Mouse (Mus musculus) kidney, embryonic 15.5 days (tissue): ENCODE data around the gene Stpg3. TPM values are rescaled to one million over a fixed set of nuclear protein-coding genes. Genes with fewer than 3 reads are reported as not detected.

Source experiments
- ATAC-seq: fragments of 200-750 bp; cut with Nextera tagmentation; replicated peaks from 2 replicates; pipeline ENCODE4 v1.8.0; 2017; ENCODE audit warnings: moderate TSS enrichment; ENCODE audit not compliant: low FRiP score
- H3K27ac ChIP-seq: fragments of 300-500 bp; sonication (generic); 2 replicates; pipeline ENCODE4 v1.5.1; 2015; ENCODE audit warnings: mild to moderate bottlenecking, inconsistent platforms
- H3K27me3 ChIP-seq: fragments of 300-500 bp; sonication (generic); 2 replicates; pipeline ENCODE4 v1.6.1; 2015; ENCODE audit warnings: inconsistent platforms
- H3K36me3 ChIP-seq: fragments of 300-500 bp; sonication (generic); 2 replicates; pipeline ENCODE4 v1.6.1; 2015; ENCODE audit warnings: inconsistent platforms
- H3K4me1 ChIP-seq: fragments of 300-500 bp; sonication (generic); 2 replicates; pipeline ENCODE4 v1.6.1; 2015; ENCODE audit warnings: inconsistent platforms
- H3K4me2 ChIP-seq: fragments of 300-500 bp; sonication (generic); 2 replicates; pipeline ENCODE4 v1.6.1; 2015; ENCODE audit warnings: moderate library complexity, mild to moderate bottlenecking, inconsistent platforms
- H3K4me3 ChIP-seq: fragments of 300-500 bp; sonication (generic); replicated peaks from 2 replicates; pipeline ENCODE4 v1.5.1; 2015; ENCODE audit warnings: mild to moderate bottlenecking, inconsistent platforms
- H3K9ac ChIP-seq: fragments of 300-500 bp; sonication (generic); 2 replicates; pipeline ENCODE4 v1.6.1; 2015; ENCODE audit warnings: mild to moderate bottlenecking, inconsistent platforms
- H3K9me3 ChIP-seq: fragments of 300-500 bp; sonication (generic); replicated peaks from 2 replicates; pipeline ENCODE4 v1.6.1; 2016; ENCODE audit warnings: inconsistent platforms
- WGBS: fragments of 180-500 bp; shearing (Covaris S2); methylation state at CpG from one replicate; pipeline ENCODE4 v1.1.7; 2015; ENCODE audit warnings: mixed read lengths; 5-methylcytosine and 5-hydroxymethylcytosine counted together
- polyA plus RNA-seq: library from polyadenylated mRNA; unstranded; fragments of >200 nt; fragmentation: Nextera tagmentation; extraction: Ambion mirVana; gene quantifications from 2 replicates; pipeline ENCODE4 v1.2.1, GENCODE M21; 2015

Stpg3 gene
- polyA plus RNA-seq, 1 experiment from 2014 or later = 0.55 TPM

GRCm38 (mm10) chr2:25234551-25235220 lies 20.2 kb upstream of the Stpg3 start:
- no peaks in the 10 kb centered on the region for H3K36me3 ChIP-seq
- H3K4me2 ChIP-seq = no peak overlapping the region
- ATAC-seq = no peak
- H3K27me3 ChIP-seq = no peaks in the 10 kb centered on the region
- no peak overlapping the region for H3K4me3 ChIP-seq
- 68% methylated on average over 5 of the region's 5 CpGs for WGBS
- H3K27ac ChIP-seq = peak overlapping the region; percentile 61
- H3K4me1 ChIP-seq = peaks cover 9% of the 10 kb centered on the region
- no peaks in the 10 kb centered on the region for H3K9me3 ChIP-seq
- H3K9ac ChIP-seq = no peak overlapping the region

- H3K27me3 ChIP-seq = no peaks in the 10 kb centered on the region
- no peak within 1 kb of the TSS for H3K4me3 ChIP-seq
- H3K4me2 ChIP-seq = no peak within 1 kb of the TSS
- ATAC-seq = no peak
- H3K27ac ChIP-seq = peak within 1 kb of the TSS; percentile 61
- no peak within 1 kb of the TSS for H3K9ac ChIP-seq
- peaks cover 9% of the 10 kb centered on the region for H3K4me1 ChIP-seq
- 75% methylated on average over 3 of the region's 3 CpGs for WGBS
- no peaks in the 10 kb centered on the region for H3K36me3 ChIP-seq
- H3K9me3 ChIP-seq = no peaks in the 10 kb centered on the region
Measured at GRCm38 (mm10) chr2:25234050-25234449, 19.6 kb upstream of the Stpg3 start, which contains the start of gene Slc34a3. TSS of gene Slc34a3 (minus strand) at chr2:25234364.

GRCm38 (mm10) chr2:25233421-25233820 lies 19.0 kb upstream of the Stpg3 start:
- Histone ChIP-seq H3K9ac (no peak overlapping the region), H3K9me3 (no peaks in the 10 kb centered on the region), H3K4me2 (no peak overlapping the region), H3K4me3 (no peak overlapping the region), H3K27ac (no peak overlapping the region), H3K36me3 (no peaks in the 10 kb centered on the region), H3K4me1 (peaks cover 12% of the 10 kb centered on the region), H3K27me3 (no peaks in the 10 kb centered on the region)
- ATAC-seq = no peak
- 76% methylated on average over 4 of the region's 4 CpGs for WGBS

- H3K27me3 ChIP-seq = no peaks in the 10 kb centered on the region
- H3K36me3 ChIP-seq = no peaks in the 10 kb centered on the region
- no peak overlapping the region for H3K4me2 ChIP-seq
- ATAC-seq = no peak
- no peak overlapping the region for H3K27ac ChIP-seq
- H3K9ac ChIP-seq = no peak overlapping the region
- H3K9me3 ChIP-seq = no peaks in the 10 kb centered on the region
- 60% methylated on average over 12 of the region's 12 CpGs for WGBS
- H3K4me3 ChIP-seq = no peak overlapping the region
- peaks cover 10% of the 10 kb centered on the region for H3K4me1 ChIP-seq
Measured at GRCm38 (mm10) chr2:25231038-25231437, 16.6 kb upstream of the Stpg3 start.

- Histone ChIP-seq H3K27ac (no peak overlapping the region), H3K4me1 (peaks cover 15% of the 10 kb centered on the region), H3K36me3 (no peaks in the 10 kb centered on the region), H3K4me3 (no peak overlapping the region), H3K9me3 (no peaks in the 10 kb centered on the region), H3K27me3 (no peaks in the 10 kb centered on the region), H3K4me2 (no peak overlapping the region), H3K9ac (no peak overlapping the region)
- WGBS = 80% methylated on average over 7 of the region's 7 CpGs
- ATAC-seq = no peak
Measured at GRCm38 (mm10) chr2:25230581-25230980, 16.1 kb upstream of the Stpg3 start.

- Histone ChIP-seq H3K4me1 (peaks cover 18% of the 10 kb centered on the region), H3K4me2 (no peak overlapping the region), H3K27me3 (no peaks in the 10 kb centered on the region), H3K9me3 (no peaks in the 10 kb centered on the region), H3K27ac (no peak overlapping the region), H3K36me3 (no peaks in the 10 kb centered on the region), H3K9ac (no peak overlapping the region), H3K4me3 (no peak overlapping the region)
- WGBS = 78% methylated on average over 5 of the region's 5 CpGs
- no peak for ATAC-seq
Measured at GRCm38 (mm10) chr2:25229582-25229981, 15.1 kb upstream of the Stpg3 start.

GRCm38 (mm10) chr2:25228995-25229530 lies 14.6 kb upstream of the Stpg3 start:
- Histone ChIP-seq H3K36me3 (no peaks in the 10 kb centered on the region), H3K4me3 (0 out of 2 replicates have a peak overlapping the region, but pooled peaks have one; percentile 31), H3K27me3 (no peaks in the 10 kb centered on the region), H3K4me1 (peaks cover 16% of the 10 kb centered on the region), H3K9ac (no peak overlapping the region), H3K4me2 (peak overlapping the region; percentile 55), H3K9me3 (no peaks in the 10 kb centered on the region), H3K27ac (no peak overlapping the region)
- WGBS = 69% methylated on average over 6 of the region's 6 CpGs
- ATAC-seq = no peak

GRCm38 (mm10) chr2:25228431-25228889 lies 14.0 kb upstream of the Stpg3 start:
- peak; percentile 24 for ATAC-seq
- Histone ChIP-seq H3K9ac (0 out of 2 replicates have a peak overlapping the region, but pooled peaks have one; percentile 21), H3K27ac (peak overlapping the region; percentile 85), H3K27me3 (no peaks in the 10 kb centered on the region), H3K4me3 (peak overlapping the region; percentile 31), H3K4me1 (peaks cover 18% of the 10 kb centered on the region), H3K9me3 (no peaks in the 10 kb centered on the region), H3K36me3 (no peaks in the 10 kb centered on the region), H3K4me2 (peak overlapping the region; percentile 55)
- WGBS = 2% methylated on average over 7 of the region's 7 CpGs

- Histone ChIP-seq H3K4me1 (peaks cover 25% of the 10 kb centered on the region), H3K4me2 (no peak overlapping the region), H3K9me3 (no peaks in the 10 kb centered on the region), H3K36me3 (no peaks in the 10 kb centered on the region), H3K27me3 (no peaks in the 10 kb centered on the region), H3K27ac (0 out of 2 replicates have a peak overlapping the region, but pooled peaks have one; percentile 85), H3K4me3 (no peak overlapping the region), H3K9ac (no peak overlapping the region)
- no peak for ATAC-seq
- 90% methylated on average over 4 of the region's 4 CpGs for WGBS
Measured at GRCm38 (mm10) chr2:25227406-25227805, 13.0 kb upstream of the Stpg3 start.

GRCm38 (mm10) chr2:25226864-25227263 lies 12.4 kb upstream of the Stpg3 start:
- no peaks in the 10 kb centered on the region for H3K9me3 ChIP-seq
- H3K4me3 ChIP-seq = no peak overlapping the region
- 85% methylated on average over 5 of the region's 5 CpGs for WGBS
- H3K27me3 ChIP-seq = no peaks in the 10 kb centered on the region
- no peak overlapping the region for H3K9ac ChIP-seq
- no peak overlapping the region for H3K27ac ChIP-seq
- peaks cover 25% of the 10 kb centered on the region for H3K4me1 ChIP-seq
- ATAC-seq = no peak
- H3K4me2 ChIP-seq = no peak overlapping the region
- H3K36me3 ChIP-seq = peaks cover 5% of the 10 kb centered on the region

GRCm38 (mm10) chr2:25225811-25226379 lies 11.5 kb upstream of the Stpg3 start:
- Histone ChIP-seq H3K4me3 (peak overlapping the region; percentile 72), H3K27me3 (no peaks in the 10 kb centered on the region)
- WGBS = 80% methylated on average over 8 of the region's 8 CpGs

More at GRCm38 (mm10) chr2:25225811-25226379, 11.5 kb upstream of the Stpg3 start:
- no peak for ATAC-seq
- peak overlapping the region; percentile 99 for H3K27ac ChIP-seq
- peak overlapping the region; percentile 60 for H3K4me2 ChIP-seq
- no peaks in the 10 kb centered on the region for H3K9me3 ChIP-seq
- H3K4me1 ChIP-seq = peaks cover 25% of the 10 kb centered on the region
- peak overlapping the region; percentile 55; the same call in 1 of the 2 replicates for H3K9ac ChIP-seq
- H3K36me3 ChIP-seq = peaks cover 13% of the 10 kb centered on the region
